Mouse (Mus musculus) heart, embryonic 14.5 days (tissue): ENCODE results near the gene Gm12569. TPM values are rescaled to one million over a fixed set of nuclear protein-coding genes. Genes with fewer than 3 reads are reported as not detected.

ENCODE experiments used
- ATAC-seq: fragments of 200-750 bp; cut with Nextera tagmentation; 2 replicates; pipeline ENCODE4 v1.8.0; 2017; ENCODE audit warnings: low read depth, moderate TSS enrichment; ENCODE audit not compliant: insufficient number of reproducible peaks, insufficient read depth, low FRiP score
- H3K27ac ChIP-seq, 2 experiments: fragments of 200-500 bp in 1 of 2; fragments of 300-500 bp in 1 of 2; sonication (generic) in 1 of 2; replicated peaks in 1 of 2; 2 replicates each; pipeline ENCODE4 v1.5.1; 2012 to 2014; ENCODE audit warnings: low read depth in 2 of 2, low read length in 2 of 2, control low read depth in 1 of 2, mild to moderate bottlenecking in 1 of 2, mixed read lengths in 1 of 2; ENCODE audit not compliant: control insufficient read depth in 1 of 2, insufficient read depth in 1 of 2
- H3K27me3 ChIP-seq: fragments of 300-500 bp; sonication (generic); 2 replicates; pipeline ENCODE4 v1.6.1; 2014; ENCODE audit warnings: mild to moderate bottlenecking, low read length, control low read depth; ENCODE audit not compliant: control insufficient read depth, insufficient read depth
- H3K36me3 ChIP-seq: fragments of 300-500 bp; sonication (generic); 2 replicates; pipeline ENCODE4 v1.6.1; 2014; ENCODE audit warnings: mild to moderate bottlenecking, control low read depth, low read length, mixed read lengths; ENCODE audit not compliant: control insufficient read depth, insufficient read depth
- H3K4me1 ChIP-seq, 2 experiments: fragments of 200-500 bp in 1 of 2; fragments of 300-500 bp in 1 of 2; sonication (generic) in 1 of 2; 2 replicates each; pipeline ENCODE4 v1.6.1; 2012 to 2014; ENCODE audit warnings: low read length in 2 of 2, control low read depth in 1 of 2, mixed read lengths in 1 of 2; ENCODE audit not compliant: control insufficient read depth in 2 of 2, insufficient read depth in 2 of 2
- H3K4me2 ChIP-seq: fragments of 300-500 bp; sonication (generic); 2 replicates; pipeline ENCODE4 v1.6.1; 2014; ENCODE audit warnings: mild to moderate bottlenecking, low read length
- H3K4me3 ChIP-seq, 2 experiments: fragments of 200-500 bp in 1 of 2; fragments of 300-500 bp in 1 of 2; sonication (generic) in 1 of 2; 2 replicates each; pipeline ENCODE4 v1.5.1; 2012 to 2014; ENCODE audit warnings: low read length in 2 of 2, mild to moderate bottlenecking in 2 of 2, control low read depth in 1 of 2, low read depth in 1 of 2, moderate library complexity in 1 of 2; ENCODE audit not compliant: control insufficient read depth in 1 of 2, insufficient read depth in 1 of 2
- H3K9ac ChIP-seq: fragments of 300-500 bp; sonication (generic); 2 replicates; pipeline ENCODE4 v1.6.1; 2014; ENCODE audit warnings: mild to moderate bottlenecking, low read length
- H3K9me3 ChIP-seq: fragments of 300-500 bp; sonication (generic); 2 replicates; pipeline ENCODE4 v1.6.1; 2016; ENCODE audit warnings: low read length, control low read depth; ENCODE audit not compliant: control insufficient read depth
- WGBS: fragments of 180-500 bp; shearing (Covaris S2); extraction: QIAGEN DNeasy Blood & Tissue Kit; methylation state at CpG from one replicate; pipeline ENCODE4 v1.1.7; 2014; 5-methylcytosine and 5-hydroxymethylcytosine counted together
- polyA plus RNA-seq: library from polyadenylated mRNA; unstranded; fragments of >200 nt; fragmentation: Nextera tagmentation; extraction: Ambion mirVana; gene quantifications from 2 replicates; pipeline ENCODE4 v1.2.1, GENCODE M21; 2014

The Gm12569 gene
- polyA plus RNA-seq, 1 experiment from 2014 or later: not detected

DNA sequence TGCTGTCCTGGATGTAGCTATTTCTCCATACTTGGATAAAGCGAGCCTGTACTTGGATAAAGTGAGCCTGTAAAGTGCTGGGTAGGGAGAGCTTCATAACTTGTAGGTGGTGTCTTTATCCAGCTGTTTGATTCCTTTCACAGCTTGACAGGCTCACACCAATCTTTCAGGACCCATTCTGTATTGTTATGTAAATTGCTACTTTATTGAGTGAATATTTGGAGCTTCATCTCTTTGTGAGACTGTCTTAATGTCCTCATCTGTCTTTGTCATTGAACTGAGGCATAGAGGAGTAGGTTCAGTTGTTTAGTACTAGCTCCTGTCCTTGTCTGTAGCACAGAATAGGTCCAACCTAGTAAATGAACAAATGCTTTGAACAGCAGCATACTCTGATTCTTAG lies 54.1 kb downstream of the Gm12569 start:
- H3K36me3 ChIP-seq: peaks cover 92% of the 10 kb centered on the region
- H3K4me1 ChIP-seq: no peaks in the 10 kb centered on the region
- no peak overlapping the region for H3K4me2 ChIP-seq
- H3K27ac ChIP-seq: no peak overlapping the region
- ATAC-seq: no peak
- H3K27me3 ChIP-seq: no peaks in the 10 kb centered on the region
- H3K4me3 ChIP-seq: no peak overlapping the region
- H3K9ac ChIP-seq: no peak overlapping the region
- H3K9me3 ChIP-seq: no peaks in the 10 kb centered on the region
- 94% methylated on average over 1 of the region's 1 CpGs for WGBS

Other genes with a start within 250 kb of the Gm12569 start
- not detected in 2 replicates for gene Olfr1377, start 238.5 kb upstream of the Gm12569 start, polyA plus RNA-seq
- gene Olfr51, start 216.9 kb upstream of the Gm12569 start, polyA plus RNA-seq: not detected in 2 replicates
- not detected in 2 replicates for gene Olfr54, start 206.2 kb upstream of the Gm12569 start, polyA plus RNA-seq
- gene Olfr1375, start 172.4 kb upstream of the Gm12569 start, polyA plus RNA-seq: not detected in 2 replicates
- 4.9 and 5.0 TPM in 2 replicates for gene Zfp354a, start 161.2 kb upstream of the Gm12569 start, polyA plus RNA-seq
- gene Clk4, start 41.3 kb downstream of the Gm12569 start, polyA plus RNA-seq: 83.9 and 85.4 TPM in 2 replicates
- gene BC049762, start 42.6 kb downstream of the Gm12569 start, polyA plus RNA-seq: 0.55 TPM in 1 of 2 replicates, not detected in the other
- gene Col23a1, start 69.4 kb downstream of the Gm12569 start, polyA plus RNA-seq: 12.3 and 13.3 TPM in 2 replicates